Mouse (Mus musculus) hindbrain, embryonic 14.5 days (tissue): Measurements from ENCODE around the gene Gm6793. TPM values are rescaled to one million over a fixed set of nuclear protein-coding genes. Genes with fewer than 3 reads are reported as not detected.

Source experiments
- ATAC-seq: fragments of 200-750 bp; cut with Nextera tagmentation; 2 replicates; pipeline ENCODE4 v1.8.0; 2017; ENCODE audit warnings: moderate number of reproducible peaks, mild to moderate bottlenecking, moderate TSS enrichment, moderate library complexity; ENCODE audit not compliant: low FRiP score
- DNase-seq: peaks from one replicate; pipeline ENCODE4 v3.0.0-alpha.2; 2015; ENCODE audit warnings: low spot score
- H3K27ac ChIP-seq: fragments of 300-500 bp; sonication (generic); 2 replicates; pipeline ENCODE4 v1.5.1; 2014; ENCODE audit warnings: mild to moderate bottlenecking, moderate library complexity
- H3K27me3 ChIP-seq: fragments of 300-500 bp; sonication (generic); 2 replicates; pipeline ENCODE4 v1.6.1; 2014; ENCODE audit warnings: mild to moderate bottlenecking, low read length, mixed read lengths; ENCODE audit not compliant: control insufficient read depth, insufficient read depth
- H3K36me3 ChIP-seq: fragments of 300-500 bp; sonication (generic); replicated peaks from 2 replicates; pipeline ENCODE4 v1.6.1; 2014; ENCODE audit not compliant: control insufficient read depth, insufficient read depth
- H3K4me1 ChIP-seq: fragments of 300-500 bp; sonication (generic); replicated peaks from 2 replicates; pipeline ENCODE4 v1.6.1; 2014; ENCODE audit warnings: antibody characterized with exemption, low read length, mixed read lengths; ENCODE audit not compliant: control insufficient read depth, insufficient read depth
- H3K4me2 ChIP-seq: fragments of 300-500 bp; sonication (generic); replicated peaks from 2 replicates; pipeline ENCODE4 v1.6.1; 2014; ENCODE audit warnings: mild to moderate bottlenecking, moderate library complexity
- H3K4me3 ChIP-seq: fragments of 300-500 bp; sonication (generic); replicated peaks from 2 replicates; pipeline ENCODE4 v1.5.1; 2014; ENCODE audit warnings: mild to moderate bottlenecking, low read length
- H3K9ac ChIP-seq: fragments of 300-500 bp; sonication (generic); 2 replicates; pipeline ENCODE4 v1.6.1; 2014
- H3K9me3 ChIP-seq: fragments of 300-500 bp; sonication (generic); 2 replicates; pipeline ENCODE4 v1.6.1; 2016; ENCODE audit warnings: low read length; ENCODE audit not compliant: control insufficient read depth
- WGBS: fragments of 180-500 bp; shearing (Covaris S2); extraction: QIAGEN DNeasy Blood & Tissue Kit; methylation state at CpG from one replicate; pipeline ENCODE4 v1.1.7; 2014; 5-methylcytosine and 5-hydroxymethylcytosine counted together
- polyA plus RNA-seq: library from polyadenylated mRNA; unstranded; fragments of >200 nt; fragmentation: Nextera tagmentation; extraction: Ambion mirVana; gene quantifications from 2 replicates; pipeline ENCODE4 v1.2.1, GENCODE M21; 2014

The Gm6793 gene
- polyA plus RNA-seq, 1 experiment from 2014 or later: 1.2 TPM

- H3K9me3 ChIP-seq: no peaks in the 10 kb centered on the region
- H3K27me3 ChIP-seq: no peaks in the 10 kb centered on the region
- 71% methylated on average over 3 of the region's 3 CpGs for WGBS
- no peak overlapping the region for H3K27ac ChIP-seq
- H3K9ac ChIP-seq: no peak overlapping the region
- ATAC-seq (no peak), DNase-seq (no peak)
- H3K4me1 ChIP-seq: peaks cover 5% of the 10 kb centered on the region; the same call in 1 of the 2 replicates
- no peak overlapping the region for H3K4me3 ChIP-seq
- peak overlapping the region; percentile 71; the same call in 1 of the 2 replicates for H3K4me2 ChIP-seq
- peaks cover 65% of the 10 kb centered on the region for H3K36me3 ChIP-seq
Measured at GRCm38 (mm10) chr8:111992703-111993039, 22.2 kb downstream of the Gm6793 start.

GRCm38 (mm10) chr8:111992013-111992702, 22.7 kb downstream of the Gm6793 start, which contains the start of gene Adat1:
Gene Adat1 (minus strand): TSS chr8:111992302.
- H3K9ac ChIP-seq: peak within 1 kb of the TSS; percentile 82
- 4% methylated on average over 32 of the region's 33 CpGs for WGBS
- peak within 1 kb of the TSS; percentile 63 for H3K4me3 ChIP-seq
- H3K4me1 ChIP-seq: peaks cover 5% of the 10 kb centered on the region; the same call in 1 of the 2 replicates
- DNase-seq (peak; percentile 90), ATAC-seq (peak; percentile 97)
- H3K27ac ChIP-seq: peak within 1 kb of the TSS; percentile 39; the same call in 1 of the 2 replicates
- H3K9me3 ChIP-seq: no peaks in the 10 kb centered on the region
- H3K36me3 ChIP-seq: peaks cover 65% of the 10 kb centered on the region
- H3K27me3 ChIP-seq: no peaks in the 10 kb centered on the region
- H3K4me2 ChIP-seq: peak within 1 kb of the TSS; percentile 71

- H3K27ac ChIP-seq: no peak overlapping the region
- H3K27me3 ChIP-seq: no peaks in the 10 kb centered on the region
- 65% methylated on average over 8 of the region's 8 CpGs for WGBS
- H3K36me3 ChIP-seq: peaks cover 61% of the 10 kb centered on the region
- H3K4me1 ChIP-seq: peaks cover 5% of the 10 kb centered on the region; the same call in 1 of the 2 replicates
- H3K4me3 ChIP-seq: peak overlapping the region; percentile 63
- peak overlapping the region; percentile 82 for H3K9ac ChIP-seq
- peak overlapping the region; percentile 71 for H3K4me2 ChIP-seq
- DNase-seq: no peak
- no peaks in the 10 kb centered on the region for H3K9me3 ChIP-seq
- ATAC-seq: no peak
Measured at GRCm38 (mm10) chr8:111991278-111991677, 23.6 kb downstream of the Gm6793 start.

GRCm38 (mm10) chr8:111989911-111990310, 24.9 kb downstream of the Gm6793 start:
- Histone ChIP-seq H3K4me2 (no peak overlapping the region), H3K36me3 (peaks cover 59% of the 10 kb centered on the region), H3K9ac (no peak overlapping the region), H3K4me3 (no peak overlapping the region), H3K9me3 (no peaks in the 10 kb centered on the region), H3K27me3 (no peaks in the 10 kb centered on the region), H3K27ac (no peak overlapping the region), H3K4me1 (peaks cover 5% of the 10 kb centered on the region; the same call in 1 of the 2 replicates)
- no peak for ATAC-seq
- peak; percentile 82 for DNase-seq
- 15% methylated on average over 7 of the region's 7 CpGs for WGBS

GRCm38 (mm10) chr8:111984511-111984910, 30.3 kb downstream of the Gm6793 start:
- H3K27ac ChIP-seq: no peak overlapping the region
- H3K4me2 ChIP-seq: no peak overlapping the region
- WGBS: 92% methylated on average over 10 of the region's 10 CpGs
- ATAC-seq: no peak
- no peak for DNase-seq
- H3K9ac ChIP-seq: no peak overlapping the region
- no peaks in the 10 kb centered on the region for H3K4me1 ChIP-seq
- H3K27me3 ChIP-seq: no peaks in the 10 kb centered on the region
- H3K36me3 ChIP-seq: peaks cover 58% of the 10 kb centered on the region
- no peak overlapping the region for H3K4me3 ChIP-seq
- H3K9me3 ChIP-seq: no peaks in the 10 kb centered on the region

- no peaks in the 10 kb centered on the region for H3K9me3 ChIP-seq
Measured at GRCm38 (mm10) chr8:111982116-111982515, 32.7 kb downstream of the Gm6793 start.

GRCm38 (mm10) chr8:111978147-111978546, 36.7 kb downstream of the Gm6793 start:
- Histone ChIP-seq H3K9ac (no peak overlapping the region), H3K27ac (no peak overlapping the region), H3K4me3 (no peak overlapping the region), H3K4me1 (no peaks in the 10 kb centered on the region), H3K36me3 (peaks cover 1% of the 10 kb centered on the region; the same call in 1 of the 2 replicates), H3K27me3 (no peaks in the 10 kb centered on the region), H3K9me3 (no peaks in the 10 kb centered on the region), H3K4me2 (no peak overlapping the region)
- DNase-seq (no peak), ATAC-seq (no peak)
- 81% methylated on average over 10 of the region's 10 CpGs for WGBS

More at GRCm38 (mm10) chr8:111982116-111982515, 32.7 kb downstream of the Gm6793 start:
- Histone ChIP-seq H3K4me3 (no peak overlapping the region), H3K36me3 (peaks cover 34% of the 10 kb centered on the region), H3K4me1 (no peaks in the 10 kb centered on the region), H3K9ac (no peak overlapping the region), H3K27me3 (no peaks in the 10 kb centered on the region), H3K27ac (no peak overlapping the region), H3K4me2 (no peak overlapping the region)
- 80% methylated on average over 7 of the region's 7 CpGs for WGBS
- no peak for DNase-seq
- ATAC-seq: no peak

GRCm38 (mm10) chr8:111976326-111976725, 38.5 kb downstream of the Gm6793 start:
- Histone ChIP-seq H3K9ac (no peak overlapping the region), H3K27ac (no peak overlapping the region), H3K4me1 (no peaks in the 10 kb centered on the region), H3K9me3 (no peaks in the 10 kb centered on the region), H3K36me3 (peaks cover 10% of the 10 kb centered on the region; the same call in 1 of the 2 replicates), H3K4me3 (no peak overlapping the region), H3K27me3 (no peaks in the 10 kb centered on the region), H3K4me2 (no peak overlapping the region)
- no peak for ATAC-seq
- no peak for DNase-seq
- 94% methylated on average over 2 of the region's 2 CpGs for WGBS

- H3K4me1 ChIP-seq: no peaks in the 10 kb centered on the region
- peaks cover 10% of the 10 kb centered on the region; the same call in 1 of the 2 replicates for H3K36me3 ChIP-seq
- ATAC-seq: no peak
- H3K4me2 ChIP-seq: no peak overlapping the region
- H3K9me3 ChIP-seq: no peaks in the 10 kb centered on the region
- no peak overlapping the region for H3K9ac ChIP-seq
- WGBS: 88% methylated on average over 2 of the region's 2 CpGs
- no peaks in the 10 kb centered on the region for H3K27me3 ChIP-seq
- no peak overlapping the region for H3K27ac ChIP-seq
- no peak overlapping the region for H3K4me3 ChIP-seq
- DNase-seq: no peak
Measured at GRCm38 (mm10) chr8:111975706-111976105, 39.1 kb downstream of the Gm6793 start.
